Mouse (Mus musculus): ENCODE data around the gene Gpr149. TPM values are rescaled to one million over a fixed set of nuclear protein-coding genes. Genes with fewer than 3 reads are reported as not detected.

The Gpr149 gene
- polyA plus RNA-seq, 1 experiment, result not detected

- TF ChIP-seq POLR2A (IDR thresholded peaks at IDR 0.05; ENCODE audit: low read depth, low read length) (no peak), CTCF (IDR thresholded peaks at IDR 0.05; ENCODE audit: extremely low read depth, insufficient read depth, insufficient read length, insufficient replicate concordance) (no peak)
- Histone ChIP-seq H3K36me3 (ENCODE audit: control insufficient read depth, insufficient read depth, low read length) (peaks cover 8% of the 10 kb centered on the region), H3K4me3 (ENCODE audit: extremely low read depth, insufficient read depth, insufficient read length) (no peak overlapping the region), H3K27me3 (ENCODE audit: control insufficient read depth, insufficient read depth, low read length) (no peaks in the 10 kb centered on the region), H3K27ac (ENCODE audit: insufficient read depth, low read length) (no peak overlapping the region), H3K4me1 (ENCODE audit: control insufficient read depth, insufficient read depth, insufficient read length) (peaks cover 8% of the 10 kb centered on the region)
- DNase-seq (ENCODE audit: low read depth in 1 of 2, low spot score in 2 of 2), result no peak
- 86% methylated on average over 5 of the region's 5 CpGs for WGBS
Measured at GRCm38 (mm10) chr3:62505166-62505900, 99.6 kb downstream of the Gpr149 start.

GRCm38 (mm10) chr3:62499327-62499726 lies 105.6 kb downstream of the Gpr149 start:
- H3K36me3 ChIP-seq (ENCODE audit: control insufficient read depth, insufficient read depth, low read length), result peaks cover 27% of the 10 kb centered on the region

GRCm38 (mm10) chr3:62492568-62492967 lies 112.4 kb downstream of the Gpr149 start:
- Histone ChIP-seq H3K27ac (ENCODE audit: insufficient read depth, low read length) (no peak overlapping the region), H3K4me1 (ENCODE audit: control insufficient read depth, insufficient read depth, insufficient read length) (no peaks in the 10 kb centered on the region), H3K27me3 (ENCODE audit: control insufficient read depth, insufficient read depth, low read length) (no peaks in the 10 kb centered on the region), H3K36me3 (ENCODE audit: control insufficient read depth, insufficient read depth, low read length) (peaks cover 30% of the 10 kb centered on the region), H3K4me3 (ENCODE audit: extremely low read depth, insufficient read depth, insufficient read length) (no peak overlapping the region)
- no peak for DNase-seq (ENCODE audit: low read depth in 1 of 2, low spot score in 2 of 2)
- TF ChIP-seq POLR2A (IDR thresholded peaks at IDR 0.05; ENCODE audit: low read depth, low read length), result no peak
- no peak for TF ChIP-seq CTCF (IDR thresholded peaks at IDR 0.05; ENCODE audit: extremely low read depth, insufficient read depth, insufficient read length, insufficient replicate concordance)
- WGBS, result 40% methylated on average over 6 of the region's 6 CpGs

More at GRCm38 (mm10) chr3:62499327-62499726, 105.6 kb downstream of the Gpr149 start:
- no peaks in the 10 kb centered on the region for H3K4me1 ChIP-seq (ENCODE audit: control insufficient read depth, insufficient read depth, insufficient read length)
- no peak overlapping the region for H3K4me3 ChIP-seq (ENCODE audit: extremely low read depth, insufficient read depth, insufficient read length)
- WGBS, result 89% methylated on average over 4 of the region's 4 CpGs
- H3K27ac ChIP-seq (ENCODE audit: insufficient read depth, low read length), result no peak overlapping the region
- no peak for DNase-seq (ENCODE audit: low read depth in 1 of 2, low spot score in 2 of 2)
- no peak for TF ChIP-seq POLR2A (IDR thresholded peaks at IDR 0.05; ENCODE audit: low read depth, low read length)
- TF ChIP-seq CTCF (IDR thresholded peaks at IDR 0.05; ENCODE audit: extremely low read depth, insufficient read depth, insufficient read length, insufficient replicate concordance), result no peak
- no peaks in the 10 kb centered on the region for H3K27me3 ChIP-seq (ENCODE audit: control insufficient read depth, insufficient read depth, low read length)

- DNase-seq (ENCODE audit: low read depth in 1 of 2, low spot score in 2 of 2), result no peak
- no peak overlapping the region for H3K4me3 ChIP-seq (ENCODE audit: extremely low read depth, insufficient read depth, insufficient read length)
- peaks cover 27% of the 10 kb centered on the region for H3K36me3 ChIP-seq (ENCODE audit: control insufficient read depth, insufficient read depth, low read length)
- no peak overlapping the region for H3K27ac ChIP-seq (ENCODE audit: insufficient read depth, low read length)
- H3K27me3 ChIP-seq (ENCODE audit: control insufficient read depth, insufficient read depth, low read length), result no peaks in the 10 kb centered on the region
- WGBS, result 86% methylated on average over 2 of the region's 2 CpGs
- TF ChIP-seq CTCF (IDR thresholded peaks at IDR 0.05; ENCODE audit: extremely low read depth, insufficient read depth, insufficient read length, insufficient replicate concordance) (no peak), POLR2A (IDR thresholded peaks at IDR 0.05; ENCODE audit: low read depth, low read length) (no peak)
- no peaks in the 10 kb centered on the region for H3K4me1 ChIP-seq (ENCODE audit: control insufficient read depth, insufficient read depth, insufficient read length)
Measured at GRCm38 (mm10) chr3:62484340-62484739, 120.6 kb downstream of the Gpr149 start.

Other genes with a start within 250 kb of the Gpr149 start
- 3.0 and 3.3 TPM in 2 replicates for gene Dhx36, start 98.1 kb downstream of the Gpr149 start, polyA plus RNA-seq (2012; rRNA removed)

Data from spleen, adult 2 months (tissue).